Mouse (Mus musculus): Measurements from ENCODE around the gene Elovl7. TPM values are rescaled to one million over a fixed set of nuclear protein-coding genes. Genes with fewer than 3 reads are reported as not detected.

Elovl7 gene
- total RNA-seq (2021): 1 to 10 TPM in 1 of 2 experiments, under 1 TPM in 1; 0.44 to 1.1 TPM
- long read RNA-seq, experiment 1, full-length matches to known transcripts: 1 of 1 reads
- long read RNA-seq, experiment 1, partial matches to known transcripts: 0 of 1 reads
- long read RNA-seq, experiment 1, other reads (novel, unspliced or antisense): 0 of 1 reads
- long read RNA-seq, experiment 2, full-length matches to known transcripts: 2 of 2 reads
- long read RNA-seq, experiment 2, partial matches to known transcripts: 0 of 2 reads
- long read RNA-seq, experiment 2, other reads (novel, unspliced or antisense): 0 of 2 reads

GRCm38 (mm10) chr13:108214081-108214484 is at the start of gene Elovl7:
TSS of gene Elovl7 (plus strand) at chr13:108214404.
- intact Hi-C loops (cut with DNase I; ENCODE audit: low total_unique reads): loop anchor here (10.0 kb wide), 1 partner anchor 101 kb away; the partner anchor contains the start of gene Depdc1b
- peak; percentile 67 for DNase-seq

- DNase-seq: no peak
- intact Hi-C loops (cut with DNase I; ENCODE audit: low total_unique reads): no loop called here
These were observed 49.6 kb upstream of the Elovl7 start for GRCm38 (mm10) chr13:108164621-108165020.

- intact Hi-C loops (cut with DNase I; ENCODE audit: low total_unique reads): no loop called here
- no peak for DNase-seq
These were observed 44.2 kb upstream of the Elovl7 start for GRCm38 (mm10) chr13:108170002-108170401.

GRCm38 (mm10) chr13:108170511-108170910 is 43.7 kb upstream of the Elovl7 start:
- intact Hi-C loops (cut with DNase I; ENCODE audit: low total_unique reads): no loop called here
- no peak for DNase-seq

GRCm38 (mm10) chr13:108179618-108180017 is 34.6 kb upstream of the Elovl7 start:
- intact Hi-C loops (cut with DNase I; ENCODE audit: low total_unique reads): no loop called here
- no peak for DNase-seq

- no peak for DNase-seq
- intact Hi-C loops (cut with DNase I; ENCODE audit: low total_unique reads): no loop called here
These were observed 33.4 kb upstream of the Elovl7 start for GRCm38 (mm10) chr13:108180821-108181220.

GRCm38 (mm10) chr13:108184743-108185255 is 29.4 kb upstream of the Elovl7 start:
- no peak for DNase-seq
- intact Hi-C loops (cut with DNase I; ENCODE audit: low total_unique reads): no loop called here

- intact Hi-C loops (cut with DNase I; ENCODE audit: low total_unique reads): no loop called here
- DNase-seq: no peak
These were observed 28.7 kb upstream of the Elovl7 start for GRCm38 (mm10) chr13:108185530-108185929.

GRCm38 (mm10) chr13:108187994-108188393 is 26.2 kb upstream of the Elovl7 start:
- intact Hi-C loops (cut with DNase I; ENCODE audit: low total_unique reads): no loop called here

GRCm38 (mm10) chr13:108191074-108191720 is 23.0 kb upstream of the Elovl7 start:
- DNase-seq: peak; percentile 31
- intact Hi-C loops (cut with DNase I; ENCODE audit: low total_unique reads): loop anchor here (5.0 kb wide), 1 partner anchor 136 kb away; no protein-coding TSS in a partner anchor

More at GRCm38 (mm10) chr13:108187994-108188393, 26.2 kb upstream of the Elovl7 start:
- DNase-seq: no peak

GRCm38 (mm10) chr13:108195474-108195873 is 18.7 kb upstream of the Elovl7 start:
- DNase-seq: no peak
- intact Hi-C loops (cut with DNase I; ENCODE audit: low total_unique reads): no loop called here

GRCm38 (mm10) chr13:108204857-108205256 is 9.3 kb upstream of the Elovl7 start:
- intact Hi-C loops (cut with DNase I; ENCODE audit: low total_unique reads): no loop called here
- no peak for DNase-seq

GRCm38 (mm10) chr13:108207447-108207846 is 6.8 kb upstream of the Elovl7 start:
- intact Hi-C loops (cut with DNase I; ENCODE audit: low total_unique reads): no loop called here
- no peak for DNase-seq

GRCm38 (mm10) chr13:108208090-108208489 is 6.1 kb upstream of the Elovl7 start:
- intact Hi-C loops (cut with DNase I; ENCODE audit: low total_unique reads): no loop called here
- no peak for DNase-seq

GRCm38 (mm10) chr13:108210960-108211359 is 3.2 kb upstream of the Elovl7 start:
- intact Hi-C loops (cut with DNase I; ENCODE audit: low total_unique reads): loop anchor here (10.0 kb wide), 1 partner anchor 104 kb away; the partner anchor contains the start of gene Depdc1b
- DNase-seq: no peak

- intact Hi-C loops (cut with DNase I; ENCODE audit: low total_unique reads): loop anchor here (10.0 kb wide), 1 partner anchor 102 kb away; the partner anchor contains the start of gene Depdc1b
- no peak for DNase-seq
These were observed 1.7 kb upstream of the Elovl7 start for GRCm38 (mm10) chr13:108212397-108213018.

GRCm38 (mm10) chr13:108214485-108215107 is 392 bp downstream of the Elovl7 start:
- DNase-seq: no peak

GRCm38 (mm10) chr13:108215231-108215780 is 1.1 kb downstream of the Elovl7 start:
- no peak for DNase-seq
- intact Hi-C loops (cut with DNase I; ENCODE audit: low total_unique reads): loop anchor here (10.0 kb wide), 1 partner anchor 99 kb away; the partner anchor contains the start of gene Depdc1b

More at GRCm38 (mm10) chr13:108214485-108215107, 392 bp downstream of the Elovl7 start:
- intact Hi-C loops (cut with DNase I; ENCODE audit: low total_unique reads): loop anchor here (10.0 kb wide), 1 partner anchor 100 kb away; the partner anchor contains the start of gene Depdc1b

- intact Hi-C loops (cut with DNase I; ENCODE audit: low total_unique reads): loop anchor here (10.0 kb wide), 1 partner anchor 95 kb away; the partner anchor contains the start of gene Depdc1b
- no peak for DNase-seq
These were observed 5.6 kb downstream of the Elovl7 start for GRCm38 (mm10) chr13:108219773-108220172.
